Mouse (Mus musculus): ENCODE results near the gene Prmt3. TPM values are rescaled to one million over a fixed set of nuclear protein-coding genes. Genes with fewer than 3 reads are reported as not detected.

Prmt3 gene
- polyA plus RNA-seq, 1 experiment from 2014 or later: 62.5 TPM

DNA sequence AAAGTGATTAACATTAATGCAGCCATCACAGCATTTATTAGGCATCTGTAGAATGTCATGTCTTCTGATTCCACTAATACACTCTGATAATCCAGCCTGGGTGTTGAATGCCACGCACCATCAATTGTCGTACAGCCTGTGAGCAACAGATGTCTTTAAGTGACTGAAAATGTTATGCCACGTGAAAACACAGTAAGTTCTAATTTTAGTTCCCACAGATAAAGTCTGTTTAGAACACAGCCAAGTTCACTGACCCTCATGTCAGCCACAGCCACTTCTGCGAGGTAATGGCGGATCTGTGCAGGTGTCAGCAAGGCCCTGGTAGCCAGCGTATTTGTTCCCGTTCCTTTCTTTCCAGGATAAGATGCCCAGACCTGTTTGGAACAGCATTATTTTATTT is 12.0 kb upstream of the Prmt3 start:
- 89% methylated on average over 7 of the region's 7 CpGs for WGBS
- Histone ChIP-seq H3K36me3 (no peaks in the 10 kb centered on the region), H3K4me3 (replicated peaks) (no peak overlapping the region), H3K9me3 (replicated peaks) (no peaks in the 10 kb centered on the region), H3K27ac (no peak overlapping the region), H3K9ac (no peak overlapping the region), H3K4me2 (no peak overlapping the region), H3K4me1 (no peaks in the 10 kb centered on the region), H3K27me3 (no peaks in the 10 kb centered on the region)
- ATAC-seq (replicated peaks; ENCODE audit: low FRiP score): no peak

DNA sequence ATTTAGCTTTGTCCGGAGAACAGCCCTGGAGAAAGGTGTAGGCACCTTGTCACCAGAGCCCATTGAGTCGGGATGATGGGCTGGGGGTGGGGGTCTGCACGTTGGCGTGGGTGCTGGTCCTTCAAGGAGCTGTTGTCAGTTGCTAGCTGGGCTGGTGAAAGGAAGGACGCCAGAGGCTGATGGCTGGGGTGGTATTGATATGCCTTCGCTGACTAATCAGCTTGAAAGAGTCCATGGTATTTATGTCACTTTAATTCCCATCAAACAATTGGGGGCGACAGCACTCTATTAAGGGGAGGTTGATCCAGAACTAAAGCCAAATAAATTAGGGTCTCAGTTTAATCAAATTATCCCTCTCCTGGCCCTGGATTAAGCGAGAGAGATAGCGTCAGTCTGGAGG is 9.6 kb upstream of the Prmt3 start:
- Histone ChIP-seq H3K9me3 (replicated peaks) (no peaks in the 10 kb centered on the region), H3K27ac (no peak overlapping the region), H3K4me3 (replicated peaks) (no peak overlapping the region), H3K27me3 (no peaks in the 10 kb centered on the region), H3K4me1 (no peaks in the 10 kb centered on the region), H3K9ac (no peak overlapping the region), H3K4me2 (no peak overlapping the region), H3K36me3 (no peaks in the 10 kb centered on the region)
- no peak for ATAC-seq (replicated peaks; ENCODE audit: low FRiP score)
- 64% methylated on average over 9 of the region's 9 CpGs for WGBS

DNA sequence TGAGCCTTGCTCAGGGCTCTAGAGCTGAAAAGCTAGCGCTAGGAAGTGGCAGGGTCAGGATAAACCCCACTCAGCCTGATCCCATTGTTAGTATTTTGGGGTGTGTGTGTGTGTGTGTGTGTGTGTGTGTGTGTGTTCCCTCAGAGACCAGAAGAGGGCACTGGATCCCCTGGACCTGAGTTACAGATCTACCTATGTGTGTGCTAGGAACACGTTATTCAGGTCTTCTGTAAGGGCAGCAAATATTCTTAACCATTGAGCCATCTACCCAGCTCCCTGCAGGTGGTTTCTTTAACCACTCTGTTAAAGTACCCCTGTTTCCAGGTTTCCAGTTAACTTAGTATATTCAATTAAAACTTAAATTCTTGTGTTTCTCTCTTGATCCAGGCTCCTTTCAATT is 3.8 kb upstream of the Prmt3 start:
- no peaks in the 10 kb centered on the region for H3K27me3 ChIP-seq
- no peak for ATAC-seq (replicated peaks; ENCODE audit: low FRiP score)
- H3K9ac ChIP-seq: no peak overlapping the region
- no peak overlapping the region for H3K4me2 ChIP-seq
- H3K36me3 ChIP-seq: no peaks in the 10 kb centered on the region
- H3K27ac ChIP-seq: no peak overlapping the region
- H3K9me3 ChIP-seq (replicated peaks): no peaks in the 10 kb centered on the region
- H3K4me1 ChIP-seq: peaks cover 8% of the 10 kb centered on the region
- WGBS: 88% methylated on average over 2 of the region's 2 CpGs
- no peak overlapping the region for H3K4me3 ChIP-seq (replicated peaks)

DNA sequence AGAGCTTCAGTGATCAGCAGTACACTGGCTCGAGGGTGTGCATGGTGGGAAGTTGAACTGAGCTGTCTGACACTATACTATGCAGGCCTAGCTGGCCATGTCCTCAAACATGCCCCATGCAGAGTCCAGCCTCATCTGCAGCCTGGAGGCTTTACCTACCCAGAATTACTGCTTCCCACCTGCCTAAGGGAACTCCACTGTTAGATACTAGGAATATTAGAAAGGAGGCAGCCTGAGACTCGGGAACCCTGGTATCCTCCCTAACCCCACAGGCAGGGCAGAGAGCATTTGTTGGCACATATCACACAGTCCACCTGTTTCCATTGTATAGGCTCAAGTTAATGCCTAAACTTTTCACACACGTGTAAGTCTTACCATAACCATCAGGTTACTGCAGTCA is 561 bp upstream of the Prmt3 start:
- WGBS: 49% methylated on average over 3 of the region's 3 CpGs
- Histone ChIP-seq H3K9me3 (replicated peaks) (no peaks in the 10 kb centered on the region), H3K4me3 (replicated peaks) (no peak overlapping the region), H3K4me2 (peak overlapping the region; percentile 92), H3K4me1 (peaks cover 16% of the 10 kb centered on the region), H3K27me3 (no peaks in the 10 kb centered on the region), H3K9ac (no peak overlapping the region), H3K36me3 (peaks cover 23% of the 10 kb centered on the region), H3K27ac (no peak overlapping the region)
- peak; percentile 14; the same call in 1 of the 2 replicates for ATAC-seq (replicated peaks; ENCODE audit: low FRiP score)

DNA sequence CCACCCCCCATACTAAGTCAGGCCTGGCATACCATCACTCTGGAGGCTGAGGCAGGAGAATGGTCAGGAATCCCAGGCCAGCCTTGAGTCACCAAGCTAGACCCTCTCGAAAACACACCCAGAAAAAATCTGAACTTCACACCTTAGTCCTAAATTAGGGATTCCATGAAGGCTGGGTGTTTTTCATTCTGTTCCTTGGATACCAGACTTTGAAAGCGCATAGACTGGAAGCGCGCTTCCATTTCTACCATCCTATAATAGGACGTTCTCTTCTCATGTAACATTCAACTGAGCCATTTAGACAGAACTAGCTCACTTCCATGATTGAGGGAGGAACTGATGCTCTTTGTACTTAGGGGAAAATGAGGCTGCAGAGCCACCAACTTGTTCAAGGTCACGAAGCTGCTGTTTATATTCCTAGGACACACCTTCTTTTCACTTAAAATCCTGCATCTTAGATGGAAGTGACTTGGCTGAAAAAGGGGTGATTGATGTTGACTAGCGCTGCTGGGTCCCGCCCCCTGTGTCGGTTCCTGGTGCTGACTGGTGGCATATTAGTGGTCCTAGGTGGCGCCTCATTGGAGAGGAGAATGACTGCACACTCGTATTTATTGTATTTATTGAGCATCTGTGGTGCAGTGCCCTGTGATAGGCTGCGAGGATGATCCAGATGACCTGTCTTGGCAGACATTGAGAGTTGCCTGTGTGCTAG is 914 bp downstream of the Prmt3 start:
- Histone ChIP-seq H3K9ac (peak overlapping the region; percentile 72), H3K27ac (peak overlapping the region; percentile 80), H3K9me3 (replicated peaks) (no peaks in the 10 kb centered on the region), H3K4me1 (peaks cover 16% of the 10 kb centered on the region), H3K4me3 (replicated peaks) (peak overlapping the region; percentile 80), H3K27me3 (no peaks in the 10 kb centered on the region), H3K36me3 (peaks cover 38% of the 10 kb centered on the region), H3K4me2 (peak overlapping the region; percentile 92)
- ATAC-seq (replicated peaks; ENCODE audit: low FRiP score): no peak; the same call in 1 of the 2 replicates
- WGBS: 71% methylated on average over 12 of the region's 12 CpGs

DNA sequence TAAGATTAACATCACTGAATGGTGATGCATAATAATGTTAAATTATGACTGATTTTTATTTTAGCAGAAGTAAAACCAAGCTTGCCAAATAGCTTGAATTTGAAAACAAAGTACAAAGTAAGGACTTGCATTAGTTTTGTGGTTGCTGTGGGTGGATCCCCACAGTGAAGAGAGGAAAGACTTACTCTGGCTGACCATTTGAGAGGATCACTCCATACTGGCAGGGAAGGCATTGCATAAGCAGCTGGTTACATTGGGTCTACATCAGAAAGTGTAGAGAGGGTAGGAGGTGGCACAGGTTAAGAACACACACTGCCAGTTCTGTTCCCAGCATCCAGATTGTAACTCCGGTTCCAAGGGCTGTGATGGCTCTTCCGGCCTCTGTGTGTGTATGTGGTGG is 4.9 kb downstream of the Prmt3 start:
- ATAC-seq (replicated peaks; ENCODE audit: low FRiP score): no peak
- Histone ChIP-seq H3K4me1 (peaks cover 16% of the 10 kb centered on the region), H3K36me3 (peaks cover 71% of the 10 kb centered on the region), H3K4me2 (no peak overlapping the region), H3K27ac (no peak overlapping the region), H3K4me3 (replicated peaks) (no peak overlapping the region), H3K9ac (no peak overlapping the region), H3K9me3 (replicated peaks) (no peaks in the 10 kb centered on the region), H3K27me3 (no peaks in the 10 kb centered on the region)
- 91% methylated on average over 2 of the region's 2 CpGs for WGBS

DNA sequence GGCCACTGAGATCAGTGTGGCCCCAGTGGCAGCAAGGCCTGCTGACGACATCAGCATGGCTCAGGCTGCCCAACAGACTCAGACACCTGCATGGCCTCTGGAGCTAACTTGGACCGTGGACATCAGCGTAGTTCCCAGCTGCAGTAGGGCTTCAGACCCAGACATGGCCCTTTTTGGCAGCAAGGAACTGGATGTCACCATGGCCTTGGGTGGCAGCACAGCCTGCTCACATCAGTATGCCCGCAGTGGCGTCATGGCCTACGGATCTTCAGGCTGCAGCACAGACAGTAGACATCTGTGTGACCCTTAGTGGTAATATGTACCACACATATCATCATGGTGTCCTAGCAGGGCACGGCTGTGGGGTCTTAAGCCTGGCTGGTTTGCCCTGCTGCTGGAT is 7.0 kb downstream of the Prmt3 start:
- Histone ChIP-seq H3K4me2 (no peak overlapping the region), H3K27ac (no peak overlapping the region), H3K9me3 (replicated peaks) (no peaks in the 10 kb centered on the region), H3K27me3 (no peaks in the 10 kb centered on the region), H3K4me3 (replicated peaks) (no peak overlapping the region), H3K4me1 (peaks cover under 1% of the 10 kb centered on the region), H3K36me3 (peaks cover 85% of the 10 kb centered on the region), H3K9ac (no peak overlapping the region)
- no peak for ATAC-seq (replicated peaks; ENCODE audit: low FRiP score)
- 92% methylated on average over 7 of the region's 7 CpGs for WGBS

DNA sequence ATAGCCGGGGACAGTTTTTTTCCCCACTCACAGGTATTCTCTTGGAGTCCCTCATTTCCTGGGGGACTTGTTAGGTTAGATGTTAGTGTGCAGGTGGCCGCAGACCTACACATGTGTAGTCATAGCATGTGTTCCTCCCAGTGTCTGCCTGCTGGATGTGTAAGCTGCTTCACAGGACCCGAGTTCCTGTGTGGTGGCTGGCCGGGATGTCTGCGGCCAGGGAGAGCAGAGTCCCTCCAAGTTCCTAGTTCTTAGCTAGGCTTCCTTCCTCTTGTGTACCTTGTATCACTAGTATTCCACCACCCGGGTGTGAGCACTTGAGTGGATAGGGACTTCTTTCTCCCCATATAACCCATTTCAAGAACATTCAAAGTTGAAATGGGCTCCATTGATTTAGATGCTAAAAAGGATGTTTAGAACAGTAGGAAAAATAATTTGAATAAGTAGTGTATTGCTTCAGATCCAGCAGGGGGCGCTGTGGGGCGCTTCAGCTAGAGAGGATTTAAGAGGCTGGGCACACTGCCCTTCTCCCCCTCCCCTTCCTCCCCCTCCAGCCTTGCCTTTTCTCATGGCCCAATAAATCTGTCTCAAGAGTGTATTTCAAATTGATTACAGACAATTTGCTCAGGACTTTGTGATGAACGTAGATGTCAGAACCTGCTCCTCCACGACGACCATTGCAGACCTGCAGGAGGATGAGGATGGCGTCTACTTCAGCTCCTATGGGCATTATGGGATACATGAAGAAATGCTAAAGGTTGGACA is 8.7 kb downstream of the Prmt3 start:
- no peak overlapping the region for H3K27ac ChIP-seq
- ATAC-seq (replicated peaks; ENCODE audit: low FRiP score): peak; percentile 54
- H3K9me3 ChIP-seq (replicated peaks): no peaks in the 10 kb centered on the region
- peaks cover 4% of the 10 kb centered on the region for H3K4me1 ChIP-seq
- H3K4me2 ChIP-seq: no peak overlapping the region
- no peak overlapping the region for H3K9ac ChIP-seq
- H3K4me3 ChIP-seq (replicated peaks): no peak overlapping the region
- 45% methylated on average over 12 of the region's 12 CpGs for WGBS
- no peaks in the 10 kb centered on the region for H3K27me3 ChIP-seq
- H3K36me3 ChIP-seq: peaks cover 88% of the 10 kb centered on the region

DNA sequence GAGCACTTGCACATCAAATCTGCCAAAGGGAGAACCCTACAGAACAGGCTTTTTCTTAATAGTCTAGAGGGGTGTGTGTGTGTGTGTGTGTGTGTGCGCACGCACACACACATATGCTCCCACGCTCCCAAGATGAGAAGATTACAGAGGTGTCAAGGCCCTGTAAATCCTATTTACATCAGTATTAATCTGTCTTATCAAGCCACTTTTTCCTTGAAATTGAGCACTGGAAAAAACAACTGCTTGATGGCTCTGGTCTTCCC is 9.2 kb downstream of the Prmt3 start:
- H3K4me2 ChIP-seq: no peak overlapping the region
- no peak overlapping the region for H3K27ac ChIP-seq
- WGBS: 81% methylated on average over 3 of the region's 3 CpGs
- H3K9me3 ChIP-seq (replicated peaks): no peaks in the 10 kb centered on the region
- no peak for ATAC-seq (replicated peaks; ENCODE audit: low FRiP score)
- H3K4me3 ChIP-seq (replicated peaks): no peak overlapping the region
- H3K9ac ChIP-seq: no peak overlapping the region
- peaks cover 85% of the 10 kb centered on the region for H3K36me3 ChIP-seq
- H3K4me1 ChIP-seq: peaks cover 4% of the 10 kb centered on the region
- H3K27me3 ChIP-seq: no peaks in the 10 kb centered on the region

DNA sequence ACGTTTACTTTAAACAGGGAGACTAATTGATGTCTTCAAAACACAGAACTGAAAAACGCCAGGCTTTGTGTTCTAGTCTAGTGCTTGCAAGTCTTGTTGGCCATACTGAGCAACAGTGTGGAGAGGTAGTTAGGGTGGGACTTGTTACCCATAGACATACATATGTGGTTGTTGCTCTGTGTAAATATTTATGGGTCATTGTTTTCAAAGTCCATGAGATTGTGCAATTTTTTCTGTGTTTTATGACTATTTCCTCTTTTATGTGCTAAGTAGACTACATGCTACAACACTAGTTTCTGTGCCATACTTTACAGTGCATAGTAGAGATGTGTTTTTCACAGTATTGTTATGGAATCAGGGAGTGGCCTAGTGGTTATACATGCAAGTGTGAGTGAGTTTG is 16.2 kb downstream of the Prmt3 start:
- H3K27ac ChIP-seq: no peak overlapping the region
- H3K4me2 ChIP-seq: no peak overlapping the region
- no peak overlapping the region for H3K4me3 ChIP-seq (replicated peaks)
- peaks cover 78% of the 10 kb centered on the region for H3K36me3 ChIP-seq
- H3K9me3 ChIP-seq (replicated peaks): no peaks in the 10 kb centered on the region
- H3K27me3 ChIP-seq: no peaks in the 10 kb centered on the region
- H3K9ac ChIP-seq: no peak overlapping the region
- 84% methylated on average over 2 of the region's 2 CpGs for WGBS
- ATAC-seq (replicated peaks; ENCODE audit: low FRiP score): no peak
- H3K4me1 ChIP-seq: peaks cover 4% of the 10 kb centered on the region

DNA sequence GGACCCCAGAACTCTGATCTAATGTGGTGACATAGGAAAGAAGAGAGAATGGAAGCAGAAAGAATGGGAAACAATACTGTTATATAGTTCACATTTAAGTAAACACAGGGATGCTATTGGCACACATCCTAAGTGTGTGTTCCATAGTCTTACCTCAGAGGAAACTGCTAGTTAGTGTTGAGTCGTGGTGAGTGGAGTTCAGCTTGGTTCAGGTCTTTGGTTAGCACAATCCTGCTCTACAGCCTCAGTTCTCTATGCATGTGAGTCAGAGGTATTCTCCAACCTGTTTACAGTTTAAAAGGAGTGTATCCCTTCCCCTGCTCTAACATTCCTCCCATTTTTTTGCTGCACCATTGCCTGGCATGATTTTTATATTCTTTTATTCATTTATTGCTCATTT is 19.0 kb downstream of the Prmt3 start:
- Histone ChIP-seq H3K9me3 (replicated peaks) (no peaks in the 10 kb centered on the region), H3K36me3 (peaks cover 78% of the 10 kb centered on the region), H3K27ac (no peak overlapping the region), H3K9ac (no peak overlapping the region), H3K27me3 (no peaks in the 10 kb centered on the region), H3K4me2 (no peak overlapping the region), H3K4me3 (replicated peaks) (no peak overlapping the region), H3K4me1 (no peaks in the 10 kb centered on the region)
- WGBS: 77% methylated on average over 1 of the region's 1 CpGs
- no peak for ATAC-seq (replicated peaks; ENCODE audit: low FRiP score)

DNA sequence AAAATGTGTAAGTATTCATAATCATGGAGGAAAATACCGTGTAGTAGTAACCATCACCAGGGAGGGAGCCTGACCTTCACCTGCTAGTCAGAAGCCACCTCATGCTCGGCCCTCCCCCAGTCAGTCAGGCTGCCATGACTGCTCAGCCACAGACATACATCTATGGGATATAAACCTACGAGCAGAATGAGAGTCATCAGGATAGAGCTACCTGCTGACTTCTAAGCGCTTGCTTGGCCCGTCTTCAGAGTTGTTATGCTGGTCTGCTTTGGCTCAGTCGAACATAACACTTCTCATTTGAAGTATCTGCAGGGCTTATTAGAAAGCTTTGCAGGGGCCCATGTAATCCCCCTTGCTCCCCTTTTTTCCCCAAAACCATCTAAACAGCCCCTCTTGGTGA is 25.4 kb downstream of the Prmt3 start:
- H3K36me3 ChIP-seq: peaks cover 59% of the 10 kb centered on the region
- no peak overlapping the region for H3K27ac ChIP-seq
- H3K4me3 ChIP-seq (replicated peaks): no peak overlapping the region
- no peak overlapping the region for H3K9ac ChIP-seq
- H3K4me2 ChIP-seq: no peak overlapping the region
- ATAC-seq (replicated peaks; ENCODE audit: low FRiP score): no peak
- H3K27me3 ChIP-seq: no peaks in the 10 kb centered on the region
- 87% methylated on average over 6 of the region's 6 CpGs for WGBS
- H3K9me3 ChIP-seq (replicated peaks): no peaks in the 10 kb centered on the region
- 0 out of 2 replicates have a peak, but pooled peaks cover 4% of the 10 kb centered on the region for H3K4me1 ChIP-seq
